ENCODE assay signal across 10 mouse cellular contexts in genomic region chr17:71135108-71135507, GRCm38 (mm10). TPM values are rescaled to one million over a fixed set of nuclear protein-coding genes. Genes with fewer than 3 reads are reported as not detected.
DNase-seq lines count a peak whose midpoint lies in the region; ATAC-seq and TF ChIP-seq lines count a peak whose summit lies in the region.
"Had no signal": no experiment of that assay in that cellular context is flagged by ENCODE, and none has a peak within 500 bp of the region (broad histone marks: within the 10 kb centered on the region; RNA-seq: fewer than 3 reads in every experiment).

No protein-coding gene starts in this region.

- TF ChIP-seq CTCF in layer of hippocampus, adult 2 months (conservative IDR thresholded peaks at IDR 0.05): no peak
- TF ChIP-seq CTCF in kidney, adult 2 months (conservative IDR thresholded peaks at IDR 0.05; ENCODE audit: insufficient read depth, insufficient read length, low read depth, low read length): no peak

- no peaks in the 10 kb centered on the region for H3K9me3 ChIP-seq in midbrain, embryonic 16.5 days (replicated peaks; ENCODE audit: control insufficient read depth, low read length, poor library complexity, severe bottlenecking)
- H3K9me3 ChIP-seq: forebrain, embryonic 13.5 days had no signal

- H3K27ac ChIP-seq in layer of hippocampus, adult 2 months: peak overlapping the region; percentile 48; the same call in 1 of the 2 replicates
- H3K27ac ChIP-seq in kidney, adult 2 months (ENCODE audit: insufficient read depth, low read depth, low read length): peak overlapping the region; percentile 78
- peak overlapping the region; percentile 90 for H3K27ac ChIP-seq in macrophage
- H3K27ac ChIP-seq in midbrain, embryonic 16.5 days (ENCODE audit: low read length): no peak overlapping the region
- H3K27ac ChIP-seq: forebrain, embryonic 13.5 days had no signal

- WGBS in kidney, adult 2 months: 4% methylated on average over 5 of the region's 5 CpGs
- WGBS in macrophage (ENCODE audit: missing documents): 0% methylated on average over 5 of the region's 5 CpGs
- WGBS in midbrain, embryonic 16.5 days: 79% methylated on average over 5 of the region's 5 CpGs

- no peak overlapping the region for H3K4me3 ChIP-seq in layer of hippocampus, adult 2 months
- H3K4me3 ChIP-seq in kidney, adult 2 months (ENCODE audit: insufficient read depth, low read depth, low read length): no peak overlapping the region
- no peak overlapping the region for H3K4me3 ChIP-seq in macrophage (ENCODE audit: inconsistent target)
- no peak overlapping the region for H3K4me3 ChIP-seq in midbrain, embryonic 16.5 days (ENCODE audit: low read depth, low read length)
- H3K4me3 ChIP-seq: forebrain, embryonic 13.5 days had no signal

- no peak overlapping the region for H3K9ac ChIP-seq in midbrain, embryonic 16.5 days (ENCODE audit: low read depth, low read length)
- H3K9ac ChIP-seq: forebrain, embryonic 13.5 days had no signal

- no peak for ATAC-seq in midbrain, embryonic 16.5 days
- ATAC-seq: forebrain, embryonic 13.5 days; hindbrain, embryonic 16.5 days had no signal

- peak; percentile 43 to 69 for DNase-seq in adrenal gland, adult (ENCODE audit: inconsistent age in 2 of 2, low spot score in 1 of 2)
- no peak for DNase-seq in adrenal gland, postnatal 4 days (ENCODE audit: low spot score in 2 of 2)
- DNase-seq in layer of hippocampus, adult 2 months (ENCODE audit: low spot score in 2 of 2): no peak
- no peak for DNase-seq in layer of hippocampus, postnatal 14 days (ENCODE audit: low spot score in 2 of 2)
- peak; percentile 90 for DNase-seq in kidney, adult 2 months
- no peak for DNase-seq in c-Kit-positive CD71-positive TER-119-positive erythroid progenitor cells, embryonic 14.5 days (ENCODE audit: low spot score)

- peaks cover 22% of the 10 kb centered on the region for H3K4me1 ChIP-seq in kidney, adult 2 months (ENCODE audit: control insufficient read depth, insufficient read depth, low read length)
- H3K4me1 ChIP-seq in midbrain, embryonic 16.5 days (ENCODE audit: control insufficient read depth, insufficient read depth, low read length): peaks cover 4% of the 10 kb centered on the region; the same call in 1 of the 2 replicates
- H3K4me1 ChIP-seq: forebrain, embryonic 13.5 days had no signal

- no peaks in the 10 kb centered on the region for H3K79me2 ChIP-seq in macrophage (ENCODE audit: inconsistent target)

- H3K4me2 ChIP-seq in midbrain, embryonic 16.5 days (ENCODE audit: low read length): no peak overlapping the region
- H3K4me2 ChIP-seq: forebrain, embryonic 13.5 days had no signal

- no peak for TF ChIP-seq POLR2A in kidney, adult 2 months (IDR thresholded peaks at IDR 0.05; ENCODE audit: low read depth, low read length)

- H3K36me3 ChIP-seq in kidney, adult 2 months (ENCODE audit: control insufficient read depth, insufficient read depth, low read length): no peaks in the 10 kb centered on the region
- no peaks in the 10 kb centered on the region for H3K36me3 ChIP-seq in macrophage (ENCODE audit: inconsistent target)
- no peaks in the 10 kb centered on the region for H3K36me3 ChIP-seq in midbrain, embryonic 16.5 days (ENCODE audit: control insufficient read depth, insufficient read depth, low read length)

- no peaks in the 10 kb centered on the region for H3K27me3 ChIP-seq in kidney, adult 2 months (replicated peaks; ENCODE audit: control insufficient read depth, insufficient read depth, low read length)
- no peaks in the 10 kb centered on the region for H3K27me3 ChIP-seq in midbrain, embryonic 16.5 days (ENCODE audit: control insufficient read depth, insufficient read depth, low read depth, low read length)
- H3K27me3 ChIP-seq: forebrain, embryonic 13.5 days had no signal

RNA-seq across cellular contexts. Expression of gene Lpin2, which starts 47.3 kb away (rescaled TPM):
- 10 to 100 TPM; 55.2 to 63.6 TPM for total RNA-seq in adrenal gland, postnatal 4 days (2021)
- total RNA-seq in layer of hippocampus, adult 2 months (2021): 100 to 1,000 TPM in 1 of 2 experiments, 10 to 100 TPM in 1; 95.8 to 109 TPM
- total RNA-seq in layer of hippocampus, postnatal 14 days (2021): 10 to 100 TPM; 76.4 to 83.8 TPM
- polyA plus RNA-seq in kidney, adult 2 months (2012; rRNA removed): 17.7 and 20.5 TPM in 2 replicates
- total RNA-seq in macrophage (2018; cell fraction: chromatin; rRNA removed): 1,000 to 10,000 TPM in 5 of 26 experiments, 100 to 1,000 TPM in 21; 253 to 2,419 (median 417) TPM
- 100 to 1,000 TPM in 4 of 26 experiments, 10 to 100 TPM in 22; 34.6 to 197 (median 49.3) TPM for total RNA-seq in macrophage (2018; cell fraction: cytosol; rRNA removed)
- total RNA-seq in macrophage (2018; cell fraction: nucleus; rRNA removed): 100 to 1,000 TPM; 124 to 913 (median 217) TPM
- polyA plus RNA-seq in macrophage (2018): 40.1 to 42.3 TPM (median 40.3 TPM) in 3 replicates
- 45.0 and 47.3 TPM in 2 replicates for polyA plus RNA-seq in midbrain, embryonic 16.5 days (2015; fragmentation: Nextera tagmentation; extraction: Ambion mirVana)

Comparison
In these comparisons a context has a peak if more than half of its experiments do, and no peak if none do; other contexts are left out.
1. DNase-seq: peak in adrenal gland, adult (2 of 2) and kidney, adult 2 months (single experiment); none in adrenal gland, postnatal 4 days (0 of 2), layer of hippocampus, adult 2 months (0 of 2), layer of hippocampus, postnatal 14 days (0 of 2) and c-Kit-positive CD71-positive TER-119-positive erythroid progenitor cells, embryonic 14.5 days (single experiment).